Comparison of ENCODE assay signal across 9 mouse cellular contexts in the genomic region with DNA sequence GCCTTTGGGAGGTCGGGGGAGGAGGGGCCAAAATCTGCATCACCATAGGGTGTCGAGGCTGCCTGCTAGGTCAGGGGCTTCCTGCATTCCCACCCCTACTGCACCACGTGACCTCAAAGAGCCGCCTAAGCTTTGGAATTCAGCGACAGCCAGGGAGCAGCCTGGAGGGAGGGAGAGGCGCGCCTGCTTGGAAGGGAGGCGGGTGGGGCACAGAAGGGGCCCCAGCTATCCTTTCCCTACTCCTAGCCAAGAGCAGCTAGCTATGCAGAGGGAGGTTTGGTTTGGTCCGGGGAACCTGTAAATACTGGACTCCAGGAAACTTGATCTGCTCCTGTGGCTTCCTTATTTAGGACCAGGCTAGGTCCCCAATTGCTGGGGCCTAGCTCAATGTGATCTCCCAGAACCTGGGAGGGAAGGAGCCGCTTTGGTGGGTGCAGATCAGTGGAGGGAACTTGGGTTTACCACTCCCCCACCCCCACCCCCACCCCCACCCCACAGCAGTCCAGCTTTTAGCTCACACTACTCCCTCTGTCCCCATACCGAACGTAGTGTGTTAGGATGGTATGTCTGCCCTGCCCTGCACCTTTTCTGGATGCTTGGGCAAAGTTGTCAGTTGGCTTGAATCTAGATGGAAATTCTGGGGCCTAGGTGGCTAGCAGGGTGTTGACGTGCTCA. TPM values are rescaled to one million over a fixed set of nuclear protein-coding genes. Genes with fewer than 3 reads are reported as not detected.
DNase-seq lines count a peak whose midpoint lies in the region; ATAC-seq and TF ChIP-seq lines count a peak whose summit lies in the region.
"Had no signal": no experiment of that assay in that cellular context is flagged by ENCODE, and none has a peak within 500 bp of the region (broad histone marks: within the 10 kb centered on the region; RNA-seq: fewer than 3 reads in every experiment).

No protein-coding gene starts in this region.

- H3K4me1 ChIP-seq in lung, postnatal 0 days (ENCODE audit: insufficient read depth, low read depth, low read length): peaks cover 10% of the 10 kb centered on the region; the same call in 1 of the 2 replicates
- H3K4me1 ChIP-seq in stomach, embryonic 15.5 days: peaks cover 31% of the 10 kb centered on the region

- H3K9me3 ChIP-seq in lung, postnatal 0 days (ENCODE audit: low read length): no peaks in the 10 kb centered on the region
- H3K9me3 ChIP-seq in stomach, embryonic 15.5 days: no peaks in the 10 kb centered on the region
- H3K9me3 ChIP-seq: hindbrain, embryonic 15.5 days had no signal

- TF ChIP-seq EP300 in lung, postnatal 0 days (IDR thresholded peaks at IDR 0.05): no peak

- H3K27ac ChIP-seq in layer of hippocampus, adult 2 months: peak overlapping the region; percentile 54; the same call in 1 of the 2 replicates
- peak overlapping the region; percentile 63 for H3K27ac ChIP-seq in lung, postnatal 0 days (ENCODE audit: low read length)
- peak overlapping the region; percentile 88 for H3K27ac ChIP-seq in stomach, embryonic 15.5 days
- H3K27ac ChIP-seq: hindbrain, embryonic 15.5 days had no signal

- H3K27me3 ChIP-seq in lung, postnatal 0 days (replicated peaks; ENCODE audit: insufficient read depth, low read length): no peaks in the 10 kb centered on the region
- H3K27me3 ChIP-seq in stomach, embryonic 15.5 days (replicated peaks): no peaks in the 10 kb centered on the region

- no peaks in the 10 kb centered on the region for H3K36me3 ChIP-seq in lung, postnatal 0 days (ENCODE audit: insufficient read depth, low read length)
- H3K36me3 ChIP-seq in stomach, embryonic 15.5 days: no peaks in the 10 kb centered on the region
- H3K36me3 ChIP-seq: hindbrain, embryonic 15.5 days had no signal

- DNase-seq in layer of hippocampus, adult 2 months (ENCODE audit: low spot score in 2 of 2): no peak
- DNase-seq in layer of hippocampus, adult 8-10 months (ENCODE audit: low spot score in 2 of 2): no peak
- DNase-seq in heart, adult 9 months (ENCODE audit: low spot score in 2 of 2): peak; percentile 67 to 74
- peak; percentile 68 for DNase-seq in kidney, adult 9 months
- DNase-seq in lung, postnatal 0 days (ENCODE audit: low spot score): peak; percentile 87
- no peak for DNase-seq in right cerebral cortex, postnatal 36 days (ENCODE audit: low spot score in 2 of 2)
- DNase-seq in cerebellum, adult 9-10 months: no peak

- H3K9ac ChIP-seq in lung, postnatal 0 days (replicated peaks; ENCODE audit: low read depth): no peak overlapping the region
- no peak overlapping the region for H3K9ac ChIP-seq in stomach, embryonic 15.5 days
- H3K9ac ChIP-seq: hindbrain, embryonic 15.5 days had no signal

- peak overlapping the region; percentile 25 for H3K4me2 ChIP-seq in lung, postnatal 0 days (replicated peaks; ENCODE audit: low read depth, low read length)
- peak overlapping the region; percentile 22 for H3K4me2 ChIP-seq in stomach, embryonic 15.5 days
- H3K4me2 ChIP-seq: hindbrain, embryonic 15.5 days had no signal

- no peak overlapping the region for H3K4me3 ChIP-seq in layer of hippocampus, adult 2 months
- no peak overlapping the region; the same call in 1 of the 2 replicates for H3K4me3 ChIP-seq in lung, postnatal 0 days (ENCODE audit: low read depth, low read length)
- H3K4me3 ChIP-seq in stomach, embryonic 15.5 days (replicated peaks): 0 out of 2 replicates have a peak overlapping the region, but pooled peaks have one; percentile 6
- H3K4me3 ChIP-seq: hindbrain, embryonic 15.5 days had no signal

- peak; percentile 85 for ATAC-seq in lung, postnatal 0 days
- peak; percentile 89 for ATAC-seq in stomach, embryonic 15.5 days (ENCODE audit: insufficient read depth, low FRiP score, low read depth)

- TF ChIP-seq CTCF in layer of hippocampus, adult 2 months (conservative IDR thresholded peaks at IDR 0.05): no peak
- peak; percentile 17 for TF ChIP-seq CTCF in lung, postnatal 0 days (IDR thresholded peaks at IDR 0.05)

- WGBS in lung, postnatal 0 days: 19% methylated on average over 13 of the region's 13 CpGs
- WGBS in stomach, embryonic 15.5 days: 17% methylated on average over 13 of the region's 13 CpGs

RNA-seq across cellular contexts. Expression of gene Ctdsp2, which starts 6.3 kb away (rescaled TPM):
- total RNA-seq in layer of hippocampus, adult 2 months (2021): 100 to 1,000 TPM; 106 to 116 TPM
- total RNA-seq in layer of hippocampus, adult 8-10 months (2022): 100 to 1,000 TPM; 104 to 120 (median 111) TPM
- polyA plus RNA-seq in lung, postnatal 0 days (2015; fragmentation: Nextera tagmentation; extraction: Ambion mirVana): 63.9 and 67.9 TPM in 2 replicates
- polyA plus RNA-seq in stomach, embryonic 15.5 days (2015; fragmentation: Nextera tagmentation; extraction: Ambion mirVana): 57.0 and 63.2 TPM in 2 replicates

RNA-seq across cellular contexts. Expression of gene Avil, which starts 28.3 kb away (rescaled TPM):
- total RNA-seq in layer of hippocampus, adult 2 months (2021): under 1 TPM; 0.32 to 0.87 TPM
- total RNA-seq in layer of hippocampus, adult 8-10 months (2022): under 1 TPM; 0.11 to 0.39 (median 0.18) TPM
- 0.13 and 0.15 TPM in 2 replicates for polyA plus RNA-seq in lung, postnatal 0 days (2015; fragmentation: Nextera tagmentation; extraction: Ambion mirVana)
- 0.52 and 0.60 TPM in 2 replicates for polyA plus RNA-seq in stomach, embryonic 15.5 days (2015; fragmentation: Nextera tagmentation; extraction: Ambion mirVana)

RNA-seq across cellular contexts. Expression of gene Tsfm, which starts 58.5 kb away (rescaled TPM):
- total RNA-seq in layer of hippocampus, adult 2 months (2021): 10 to 100 TPM; 29.7 to 30.1 TPM
- total RNA-seq in layer of hippocampus, adult 8-10 months (2022): 10 to 100 TPM; 24.5 to 31.8 (median 27.5) TPM
- 39.1 and 42.3 TPM in 2 replicates for polyA plus RNA-seq in lung, postnatal 0 days (2015; fragmentation: Nextera tagmentation; extraction: Ambion mirVana)
- polyA plus RNA-seq in stomach, embryonic 15.5 days (2015; fragmentation: Nextera tagmentation; extraction: Ambion mirVana): 79.9 and 85.2 TPM in 2 replicates

Comparison
In these comparisons a context has a peak if more than half of its experiments do, and no peak if none do; other contexts are left out.
1. DNase-seq: peak in heart, adult 9 months (2 of 2), kidney, adult 9 months (single experiment) and lung, postnatal 0 days (single experiment); none in layer of hippocampus, adult 2 months (0 of 2), layer of hippocampus, adult 8-10 months (0 of 2), right cerebral cortex, postnatal 36 days (0 of 2) and cerebellum, adult 9-10 months (single experiment).
2. Peak in every context shown above with its lines, with median percentiles within 50 percentile points of each other: H3K27ac ChIP-seq.